Mouse (Mus musculus): ENCODE data around the gene Cdhr2. TPM values are rescaled to one million over a fixed set of nuclear protein-coding genes. Genes with fewer than 3 reads are reported as not detected.

Cdhr2 gene
- polyA plus RNA-seq, 1 experiment from 2014 or later: 0.29 TPM

GRCm38 (mm10) chr13:54746110-54746509, 44.8 kb downstream of the Cdhr2 start:
- Histone ChIP-seq H3K4me2 (ENCODE audit: low read depth, low read length) (peak overlapping the region; percentile 14; the same call in 1 of the 2 replicates), H3K36me3 (ENCODE audit: control insufficient read depth, insufficient read depth, low read length) (no peaks in the 10 kb centered on the region), H3K9ac (replicated peaks; ENCODE audit: low read depth, low read length) (no peak overlapping the region), H3K27ac (ENCODE audit: low read depth, low read length) (no peak overlapping the region), H3K4me1 (ENCODE audit: control insufficient read depth, insufficient read depth, low read length) (peaks cover 30% of the 10 kb centered on the region), H3K4me3 (ENCODE audit: low read depth, low read length) (no peak overlapping the region), H3K27me3 (ENCODE audit: control insufficient read depth, insufficient read depth, low read length) (no peaks in the 10 kb centered on the region), H3K9me3 (ENCODE audit: control insufficient read depth, low read length) (no peaks in the 10 kb centered on the region)
- no peak for ATAC-seq (ENCODE audit: low read depth)
- WGBS: 44% methylated on average over 6 of the region's 6 CpGs

GRCm38 (mm10) chr13:54746896-54747295, 45.6 kb downstream of the Cdhr2 start:
- no peak overlapping the region for H3K9ac ChIP-seq (replicated peaks; ENCODE audit: low read depth, low read length)

GRCm38 (mm10) chr13:54748190-54748589, 46.9 kb downstream of the Cdhr2 start:
- Histone ChIP-seq H3K27me3 (ENCODE audit: control insufficient read depth, insufficient read depth, low read length) (no peaks in the 10 kb centered on the region), H3K9ac (replicated peaks; ENCODE audit: low read depth, low read length) (peak overlapping the region; percentile 90), H3K9me3 (ENCODE audit: control insufficient read depth, low read length) (no peaks in the 10 kb centered on the region), H3K4me3 (ENCODE audit: low read depth, low read length) (peak overlapping the region; percentile 62), H3K4me1 (ENCODE audit: control insufficient read depth, insufficient read depth, low read length) (peaks cover 30% of the 10 kb centered on the region), H3K4me2 (ENCODE audit: low read depth, low read length) (peak overlapping the region; percentile 75), H3K36me3 (ENCODE audit: control insufficient read depth, insufficient read depth, low read length) (no peaks in the 10 kb centered on the region), H3K27ac (ENCODE audit: low read depth, low read length) (no peak overlapping the region; the same call in 1 of the 2 replicates)
- WGBS: 83% methylated on average over 8 of the region's 8 CpGs
- ATAC-seq (ENCODE audit: low read depth): no peak

More at GRCm38 (mm10) chr13:54746896-54747295, 45.6 kb downstream of the Cdhr2 start:
- peaks cover 30% of the 10 kb centered on the region for H3K4me1 ChIP-seq (ENCODE audit: control insufficient read depth, insufficient read depth, low read length)
- no peaks in the 10 kb centered on the region for H3K27me3 ChIP-seq (ENCODE audit: control insufficient read depth, insufficient read depth, low read length)
- H3K9me3 ChIP-seq (ENCODE audit: control insufficient read depth, low read length): no peaks in the 10 kb centered on the region
- peak overlapping the region; percentile 75 for H3K4me2 ChIP-seq (ENCODE audit: low read depth, low read length)
- ATAC-seq (ENCODE audit: low read depth): no peak
- no peak overlapping the region for H3K4me3 ChIP-seq (ENCODE audit: low read depth, low read length)
- H3K36me3 ChIP-seq (ENCODE audit: control insufficient read depth, insufficient read depth, low read length): no peaks in the 10 kb centered on the region
- WGBS: 37% methylated on average over 10 of the region's 10 CpGs
- no peak overlapping the region for H3K27ac ChIP-seq (ENCODE audit: low read depth, low read length)

GRCm38 (mm10) chr13:54748721-54749060, 47.4 kb downstream of the Cdhr2 start:
- H3K27ac ChIP-seq (ENCODE audit: low read depth, low read length): peak overlapping the region; percentile 92
- WGBS: 34% methylated on average over 10 of the region's 10 CpGs
- peak overlapping the region; percentile 62 for H3K4me3 ChIP-seq (ENCODE audit: low read depth, low read length)
- H3K27me3 ChIP-seq (ENCODE audit: control insufficient read depth, insufficient read depth, low read length): no peaks in the 10 kb centered on the region
- no peaks in the 10 kb centered on the region for H3K9me3 ChIP-seq (ENCODE audit: control insufficient read depth, low read length)
- peak; percentile 29 for ATAC-seq (ENCODE audit: low read depth)
- H3K36me3 ChIP-seq (ENCODE audit: control insufficient read depth, insufficient read depth, low read length): no peaks in the 10 kb centered on the region
- H3K9ac ChIP-seq (replicated peaks; ENCODE audit: low read depth, low read length): peak overlapping the region; percentile 90
- peaks cover 30% of the 10 kb centered on the region for H3K4me1 ChIP-seq (ENCODE audit: control insufficient read depth, insufficient read depth, low read length)
- H3K4me2 ChIP-seq (ENCODE audit: low read depth, low read length): peak overlapping the region; percentile 75

- H3K9ac ChIP-seq (replicated peaks; ENCODE audit: low read depth, low read length): peak overlapping the region; percentile 90
- peak overlapping the region; percentile 92 for H3K27ac ChIP-seq (ENCODE audit: low read depth, low read length)
- ATAC-seq (ENCODE audit: low read depth): peak; percentile 87
- H3K4me2 ChIP-seq (ENCODE audit: low read depth, low read length): peak overlapping the region; percentile 75
- H3K9me3 ChIP-seq (ENCODE audit: control insufficient read depth, low read length): no peaks in the 10 kb centered on the region
- peaks cover 34% of the 10 kb centered on the region for H3K4me1 ChIP-seq (ENCODE audit: control insufficient read depth, insufficient read depth, low read length)
- H3K36me3 ChIP-seq (ENCODE audit: control insufficient read depth, insufficient read depth, low read length): no peaks in the 10 kb centered on the region
- no peaks in the 10 kb centered on the region for H3K27me3 ChIP-seq (ENCODE audit: control insufficient read depth, insufficient read depth, low read length)
- H3K4me3 ChIP-seq (ENCODE audit: low read depth, low read length): peak overlapping the region; percentile 62
- 2% methylated on average over 46 of the region's 100 CpGs for whole genome bisulfite sequencing
Measured at GRCm38 (mm10) chr13:54749061-54749863, 48.0 kb downstream of the Cdhr2 start.

GRCm38 (mm10) chr13:54749864-54750411, 48.7 kb downstream of the Cdhr2 start, which contains the start of gene Gprin1:
Gene Gprin1 (minus strand): TSS chr13:54749874.
- Histone ChIP-seq H3K4me1 (ENCODE audit: control insufficient read depth, insufficient read depth, low read length) (peaks cover 41% of the 10 kb centered on the region), H3K27me3 (ENCODE audit: control insufficient read depth, insufficient read depth, low read length) (no peaks in the 10 kb centered on the region), H3K4me3 (ENCODE audit: low read depth, low read length) (peak within 1 kb of the TSS; percentile 62), H3K9me3 (ENCODE audit: control insufficient read depth, low read length) (no peaks in the 10 kb centered on the region), H3K9ac (replicated peaks; ENCODE audit: low read depth, low read length) (peak within 1 kb of the TSS; percentile 90), H3K36me3 (ENCODE audit: control insufficient read depth, insufficient read depth, low read length) (no peaks in the 10 kb centered on the region), H3K4me2 (ENCODE audit: low read depth, low read length) (peak within 1 kb of the TSS; percentile 75), H3K27ac (ENCODE audit: low read depth, low read length) (peak within 1 kb of the TSS; percentile 92)
- 2% methylated on average over 26 of the region's 29 CpGs for WGBS
- ATAC-seq (ENCODE audit: low read depth): peak; percentile 68

GRCm38 (mm10) chr13:54750699-54751098, 49.4 kb downstream of the Cdhr2 start:
- Histone ChIP-seq H3K4me3 (ENCODE audit: low read depth, low read length) (no peak overlapping the region), H3K27me3 (ENCODE audit: control insufficient read depth, insufficient read depth, low read length) (no peaks in the 10 kb centered on the region), H3K4me1 (ENCODE audit: control insufficient read depth, insufficient read depth, low read length) (peaks cover 46% of the 10 kb centered on the region), H3K4me2 (ENCODE audit: low read depth, low read length) (no peak overlapping the region), H3K36me3 (ENCODE audit: control insufficient read depth, insufficient read depth, low read length) (no peaks in the 10 kb centered on the region), H3K9ac (replicated peaks; ENCODE audit: low read depth, low read length) (no peak overlapping the region), H3K27ac (ENCODE audit: low read depth, low read length) (no peak overlapping the region), H3K9me3 (ENCODE audit: control insufficient read depth, low read length) (no peaks in the 10 kb centered on the region)
- no peak for ATAC-seq (ENCODE audit: low read depth)
- 3% methylated on average over 8 of the region's 8 CpGs for WGBS

- no peak for ATAC-seq (ENCODE audit: low read depth)
- Histone ChIP-seq H3K4me3 (ENCODE audit: low read depth, low read length) (no peak overlapping the region), H3K27ac (ENCODE audit: low read depth, low read length) (no peak overlapping the region), H3K4me2 (ENCODE audit: low read depth, low read length) (no peak overlapping the region), H3K4me1 (ENCODE audit: control insufficient read depth, insufficient read depth, low read length) (peaks cover 33% of the 10 kb centered on the region), H3K27me3 (ENCODE audit: control insufficient read depth, insufficient read depth, low read length) (no peaks in the 10 kb centered on the region), H3K9ac (replicated peaks; ENCODE audit: low read depth, low read length) (no peak overlapping the region), H3K36me3 (ENCODE audit: control insufficient read depth, insufficient read depth, low read length) (no peaks in the 10 kb centered on the region), H3K9me3 (ENCODE audit: control insufficient read depth, low read length) (no peaks in the 10 kb centered on the region)
- WGBS: 69% methylated on average over 10 of the region's 10 CpGs
Measured at GRCm38 (mm10) chr13:54752656-54753055, 51.4 kb downstream of the Cdhr2 start.

- Histone ChIP-seq H3K4me2 (ENCODE audit: low read depth, low read length) (no peak overlapping the region), H3K4me3 (ENCODE audit: low read depth, low read length) (no peak overlapping the region), H3K27me3 (ENCODE audit: control insufficient read depth, insufficient read depth, low read length) (no peaks in the 10 kb centered on the region), H3K36me3 (ENCODE audit: control insufficient read depth, insufficient read depth, low read length) (no peaks in the 10 kb centered on the region), H3K9ac (replicated peaks; ENCODE audit: low read depth, low read length) (no peak overlapping the region), H3K27ac (ENCODE audit: low read depth, low read length) (no peak overlapping the region), H3K4me1 (ENCODE audit: control insufficient read depth, insufficient read depth, low read length) (peaks cover 25% of the 10 kb centered on the region), H3K9me3 (ENCODE audit: control insufficient read depth, low read length) (no peaks in the 10 kb centered on the region)
- no peak for ATAC-seq (ENCODE audit: low read depth)
- 65% methylated on average over 6 of the region's 6 CpGs for WGBS
Measured at GRCm38 (mm10) chr13:54753733-54754132, 52.5 kb downstream of the Cdhr2 start.

All from neural tube, embryonic 14.5 days (tissue).